Mouse (Mus musculus) bone marrow macrophage, adult 2 months (primary cell): ENCODE measurements around the gene Kdm4b.

Experiments
- CTCF ChIP-seq: IDR thresholded peaks from 2 replicates; pipeline ENCODE4 v1.5.1; 2012; ENCODE audit warnings: low read depth, mild to moderate bottlenecking, low read length, moderate library complexity
- POLR2A ChIP-seq: IDR thresholded peaks from 2 replicates; pipeline ENCODE4 v1.6.1; 2012; ENCODE audit warnings: mild to moderate bottlenecking, low read depth, low read length, borderline replicate concordance

DNA sequence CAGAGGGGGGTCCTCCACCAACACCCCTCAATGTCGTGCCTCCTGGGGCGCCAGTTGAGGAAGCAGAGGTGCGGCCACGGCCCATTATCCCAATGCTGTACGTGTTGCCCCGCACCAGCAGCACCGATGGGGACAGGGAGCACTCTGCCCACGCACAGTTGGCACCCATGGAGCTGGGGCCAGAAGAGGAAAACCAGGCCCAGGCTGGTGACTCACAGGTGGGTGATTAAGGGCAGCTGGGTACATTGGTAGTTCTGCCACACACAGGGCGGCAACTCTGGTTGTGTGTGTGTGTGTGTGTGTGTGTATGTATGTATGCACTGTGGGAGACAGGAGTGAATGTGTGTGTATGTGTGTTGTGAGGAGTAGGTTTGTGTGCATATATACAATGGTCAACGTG, 68.0 kb downstream of the Kdm4b start:
- no peak for TF ChIP-seq POLR2A
- no peak for TF ChIP-seq CTCF
